Mouse (Mus musculus) adrenal gland, postnatal 14 days (tissue): ENCODE results near the gene Gse1. TPM values are rescaled to one million over a fixed set of nuclear protein-coding genes. Genes with fewer than 3 reads are reported as not detected.

Source experiments
- DNase-seq: peaks from one replicate; pipeline ENCODE4 v3.0.0; 2021; ENCODE audit warnings: mixed read lengths
- total RNA-seq: library from RNA; stranded (reverse); gene quantifications from 2 replicates; pipeline ENCODE4 v1.2.3, GENCODE M21; 2021

The Gse1 gene
- total RNA-seq, 1 experiment from 2014 or later, result 29.9 TPM

- DNase-seq, result no peak
Observed at GRCm38 (mm10) chr8:120559654-120560053, 331.4 kb downstream of the Gse1 start.

- no peak for DNase-seq
Observed at GRCm38 (mm10) chr8:120560535-120560934, 332.3 kb downstream of the Gse1 start.

DNA sequence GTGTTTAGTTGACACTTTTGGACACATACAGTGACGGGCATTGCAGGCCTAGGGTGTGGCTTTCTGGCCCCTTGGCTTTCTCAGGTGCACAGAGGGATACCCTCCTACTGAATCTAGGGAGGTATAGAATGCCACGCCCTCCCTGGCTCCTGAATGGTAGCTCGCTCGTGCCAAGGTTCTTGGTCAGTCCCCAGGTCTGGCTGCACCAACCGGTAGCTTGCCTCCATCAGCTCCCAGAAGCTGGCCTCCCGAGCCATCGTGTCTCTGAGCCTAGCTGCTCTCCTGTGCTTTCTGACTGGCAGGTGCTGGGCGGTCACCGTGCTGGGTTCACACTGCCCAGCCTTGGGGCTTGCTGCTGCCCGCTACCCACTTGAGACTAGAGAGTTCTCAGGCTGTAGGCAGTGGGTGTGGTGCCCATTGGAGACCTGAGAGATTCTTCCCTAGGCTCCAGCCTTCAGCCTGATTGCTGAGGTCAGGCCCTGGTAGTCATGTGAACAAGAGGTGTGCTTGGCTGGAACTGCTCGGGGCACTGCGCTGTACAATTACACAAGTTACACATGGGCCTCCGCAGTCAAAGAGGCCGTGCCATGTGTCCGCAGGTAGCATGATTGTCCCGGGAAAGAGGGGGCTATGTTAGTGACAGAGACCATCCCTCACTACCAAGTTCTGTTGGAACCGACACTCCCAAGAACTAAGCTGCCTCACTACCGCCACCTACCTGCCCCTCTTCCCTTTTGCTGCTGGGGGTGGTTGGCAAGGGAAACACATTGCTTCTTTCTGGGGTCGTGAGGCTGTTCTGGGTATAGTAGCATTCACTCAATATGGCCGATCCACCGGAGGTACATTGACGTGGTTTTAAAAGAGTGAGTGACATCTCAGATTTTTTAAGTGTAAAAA is 333.5 kb downstream of the Gse1 start:
- DNase-seq, result no peak

DNA sequence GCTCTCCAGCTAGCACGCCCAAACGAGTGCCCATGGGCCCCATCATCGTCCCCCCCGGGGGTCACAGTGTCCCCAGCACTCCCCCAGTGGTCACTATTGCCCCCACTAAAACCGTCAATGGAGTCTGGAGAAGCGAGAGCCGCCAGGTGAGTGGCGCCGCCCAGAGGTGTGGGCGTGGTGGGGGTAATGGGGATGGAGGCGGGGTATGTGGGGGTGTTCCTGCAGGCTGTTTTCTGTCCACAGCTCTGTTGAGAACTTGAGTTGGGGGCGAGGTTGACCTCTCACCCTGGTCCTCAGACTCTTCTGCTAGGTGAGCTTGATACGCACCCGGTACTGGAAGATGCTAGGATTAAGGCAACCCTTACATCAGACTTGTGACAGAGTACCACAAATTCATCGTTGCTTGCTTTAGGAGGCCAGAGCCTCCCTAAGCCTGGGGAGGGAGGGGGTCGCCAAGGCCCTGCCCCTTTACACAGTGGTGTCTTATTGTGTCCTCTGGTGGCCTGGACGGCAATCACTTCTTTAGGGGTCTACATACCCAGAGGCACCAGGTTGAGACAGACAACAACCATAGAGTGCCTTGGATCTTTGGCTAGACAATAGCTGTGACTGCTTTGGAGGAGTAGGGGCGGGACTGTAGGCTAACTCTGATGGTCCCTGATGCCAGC is 334.6 kb downstream of the Gse1 start:
- DNase-seq, result no peak

DNA sequence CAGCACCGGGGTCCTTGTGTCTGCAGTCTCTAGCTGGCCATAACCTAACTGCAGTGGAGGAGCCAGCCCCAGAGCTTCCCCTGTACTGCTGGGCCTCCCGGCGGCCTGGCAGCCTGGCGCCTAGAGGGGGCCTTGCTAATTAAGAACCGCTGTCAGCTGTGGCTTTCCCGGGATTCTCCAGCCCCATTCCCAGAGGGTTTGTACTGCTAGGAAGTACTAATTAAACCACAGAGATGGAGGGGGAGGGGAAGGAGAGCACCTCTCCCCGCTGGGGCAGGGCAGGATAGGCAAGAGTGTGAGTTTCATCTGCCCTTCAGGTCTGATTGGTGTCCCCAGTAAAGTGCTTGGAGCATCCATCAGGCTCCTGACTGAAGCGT is 335.1 kb downstream of the Gse1 start:
- no peak for DNase-seq

- DNase-seq, result peak; percentile 95
Observed at GRCm38 (mm10) chr8:120563851-120564837, 335.9 kb downstream of the Gse1 start.

DNA sequence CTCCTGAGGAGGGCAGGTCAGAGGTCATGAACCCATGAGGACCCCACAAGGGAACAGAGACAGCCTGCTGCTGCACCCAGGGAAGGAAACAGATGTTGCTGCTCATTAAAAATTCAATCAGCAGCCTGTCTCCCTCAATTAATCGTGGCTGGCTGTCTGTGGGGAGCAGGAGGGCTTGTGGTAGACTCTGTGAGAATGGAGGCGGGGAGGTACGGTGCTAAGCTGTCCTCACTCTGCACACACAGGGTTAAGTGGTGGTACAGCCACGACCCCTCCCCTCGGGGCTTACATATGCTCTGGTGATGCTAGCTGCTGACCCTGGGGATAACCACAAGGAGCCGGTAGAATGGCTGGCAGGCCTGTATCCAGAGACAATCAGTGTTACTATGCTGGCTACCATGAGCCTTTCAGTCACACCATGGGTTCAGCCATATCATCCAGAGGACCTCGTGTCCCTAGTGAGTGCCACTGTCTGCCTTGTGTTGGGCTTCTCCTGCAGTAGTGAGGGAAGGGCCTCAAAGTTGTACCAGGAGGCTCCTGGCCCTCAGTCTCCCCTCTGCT is 337.0 kb downstream of the Gse1 start:
- DNase-seq, result no peak

- DNase-seq, result no peak
Observed at GRCm38 (mm10) chr8:120566681-120567080, 338.4 kb downstream of the Gse1 start.

- no peak for DNase-seq
Observed at GRCm38 (mm10) chr8:120567731-120568130, 339.5 kb downstream of the Gse1 start.

GRCm38 (mm10) chr8:120568164-120568798 is 340.0 kb downstream of the Gse1 start:
- DNase-seq, result no peak

- no peak for DNase-seq
Observed at GRCm38 (mm10) chr8:120569123-120569522, 340.9 kb downstream of the Gse1 start.

DNA sequence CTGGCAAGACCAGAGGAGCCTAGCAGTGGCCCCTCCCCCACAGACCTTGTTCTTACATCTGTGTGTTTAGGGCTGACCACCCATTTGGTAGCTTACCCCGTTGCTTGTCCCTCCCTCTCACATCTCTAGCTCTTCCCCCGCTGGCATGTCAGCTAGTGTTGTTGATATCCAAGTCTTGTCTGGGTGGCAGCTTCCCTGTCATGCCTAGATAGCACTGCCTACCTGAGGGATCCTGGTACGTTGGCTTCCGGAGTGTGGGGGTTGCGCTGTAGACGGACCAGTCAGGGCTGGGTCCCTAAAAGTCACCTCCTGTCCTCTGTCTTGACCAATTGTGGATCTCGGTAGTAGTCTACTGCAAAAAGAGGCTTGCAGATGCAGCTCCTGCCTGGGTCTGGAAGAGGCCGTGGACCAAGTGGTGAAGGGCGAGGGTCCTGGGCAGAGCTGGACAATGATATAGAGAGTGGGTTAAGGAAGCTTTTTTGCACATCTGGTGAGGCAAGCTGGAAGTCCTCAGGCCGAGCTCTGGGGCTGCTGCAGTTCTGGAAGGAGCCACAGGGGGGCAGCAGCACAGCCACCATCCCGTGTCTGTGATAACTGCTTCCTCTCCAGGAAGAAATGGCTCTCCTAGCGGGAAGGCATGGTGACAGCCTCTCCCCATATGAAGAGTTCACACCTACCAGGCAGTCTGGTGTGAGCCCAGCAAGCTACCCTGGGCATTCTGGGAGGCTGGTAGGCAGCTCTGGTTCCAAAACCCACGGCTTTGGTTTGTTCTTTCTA is 341.9 kb downstream of the Gse1 start:
- DNase-seq, result peak; percentile 82

GRCm38 (mm10) chr8:120571561-120571960 is 343.3 kb downstream of the Gse1 start:
- DNase-seq, result no peak

- DNase-seq, result no peak
Observed at GRCm38 (mm10) chr8:120572534-120572933, 344.3 kb downstream of the Gse1 start.

DNA sequence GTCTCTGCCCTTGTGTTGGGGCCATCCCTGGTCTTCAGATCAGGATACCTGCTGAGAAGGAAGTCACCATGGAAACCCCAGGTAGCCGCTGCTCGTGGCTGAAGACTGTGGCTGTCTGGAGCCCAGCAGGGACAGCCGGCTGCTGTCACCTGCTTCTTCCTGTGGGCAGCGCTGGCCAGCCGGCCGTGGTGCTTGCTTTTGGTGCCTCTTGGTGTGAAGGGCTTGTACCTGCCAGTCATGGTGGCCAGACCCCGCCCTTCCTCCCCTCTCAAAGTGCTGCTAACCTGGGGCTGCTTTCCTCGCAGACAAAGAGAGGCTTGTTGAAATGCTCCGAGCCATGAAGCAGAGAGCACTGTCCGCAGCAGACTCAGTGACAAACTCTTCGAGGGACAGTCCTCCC is 345.6 kb downstream of the Gse1 start:
- no peak for DNase-seq

DNA sequence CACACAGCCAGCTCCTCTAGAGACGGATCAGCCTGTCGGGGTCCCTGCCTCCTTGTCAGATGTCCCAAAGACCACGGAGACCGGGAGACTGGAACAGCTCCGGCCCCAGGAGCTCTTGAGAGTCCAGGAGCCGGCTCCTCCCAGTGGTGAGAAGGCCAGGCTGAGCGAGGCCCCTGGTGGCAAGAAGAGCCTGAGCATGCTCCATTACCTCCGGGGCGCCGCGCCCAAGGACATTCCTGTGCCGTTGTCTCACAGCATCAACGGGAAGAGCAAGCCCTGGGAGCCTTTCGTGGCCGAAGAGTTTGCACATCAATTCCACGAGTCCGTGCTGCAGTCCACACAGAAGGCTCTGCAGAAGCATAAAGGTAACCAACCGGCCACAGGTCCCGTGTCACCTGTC is 346.7 kb downstream of the Gse1 start:
- peak; percentile 82 for DNase-seq

- DNase-seq, result peak; percentile 46
Observed at GRCm38 (mm10) chr8:120575801-120576200, 347.5 kb downstream of the Gse1 start.

- DNase-seq, result no peak
Observed at GRCm38 (mm10) chr8:120577821-120578220, 349.6 kb downstream of the Gse1 start.

GRCm38 (mm10) chr8:120580336-120581000 is 352.2 kb downstream of the Gse1 start:
- DNase-seq, result no peak

- no peak for DNase-seq
Observed at GRCm38 (mm10) chr8:120581329-120581728, 353.1 kb downstream of the Gse1 start.
